Mouse (Mus musculus) forebrain, embryonic 10.5 days (tissue): Measurements from ENCODE around the gene Mcmbp. TPM values are rescaled to one million over a fixed set of nuclear protein-coding genes. Genes with fewer than 3 reads are reported as not detected.
"Not testable (repeated sequence)": the region's sequence is repeated elsewhere in the genome, so short reads cannot be mapped to it uniquely, and the experiment has no call there.

Experiments
- DNase-seq: peaks from one replicate; pipeline ENCODE4 v3.0.0-alpha.2; 2017; ENCODE audit warnings: low spot score; ENCODE audit errors: extremely low spot score
- H3K27ac ChIP-seq: fragments of 300-500 bp; sonication (generic); 2 replicates; pipeline ENCODE4 v1.5.1; 2016; ENCODE audit warnings: mild to moderate bottlenecking
- H3K27me3 ChIP-seq: fragments of 300-500 bp; sonication (generic); 2 replicates; pipeline ENCODE4 v1.6.1; 2016; ENCODE audit warnings: mild to moderate bottlenecking; ENCODE audit not compliant: poor library complexity, severe bottlenecking
- H3K36me3 ChIP-seq: fragments of 300-500 bp; sonication (generic); replicated peaks from 2 replicates; pipeline ENCODE4 v1.6.1; 2016; ENCODE audit warnings: mild to moderate bottlenecking, moderate library complexity
- H3K4me1 ChIP-seq: fragments of 300-500 bp; sonication (generic); 2 replicates; pipeline ENCODE4 v1.6.1; 2016
- H3K4me3 ChIP-seq: fragments of 300-500 bp; sonication (generic); 2 replicates; pipeline ENCODE4 v1.5.1; 2016; ENCODE audit warnings: mild to moderate bottlenecking, moderate library complexity
- H3K9me3 ChIP-seq: fragments of 300-500 bp; sonication (generic); 2 replicates; pipeline ENCODE4 v1.6.1; 2016; ENCODE audit warnings: mild to moderate bottlenecking, moderate library complexity
- WGBS: fragments of 180-500 bp; shearing (Covaris S2); methylation state at CpG from one replicate; pipeline ENCODE4 v1.1.7; 2016; 5-methylcytosine and 5-hydroxymethylcytosine counted together
- polyA plus RNA-seq: library from polyadenylated mRNA; unstranded; fragments of >200 nt; fragmentation: Nextera tagmentation; extraction: Ambion mirVana; gene quantifications from 2 replicates; pipeline ENCODE4 v1.2.1, GENCODE M21; 2016

Gene Mcmbp
- polyA plus RNA-seq, 1 experiment from 2014 or later: 75.3 TPM

- 67% methylated on average over 2 of the region's 2 CpGs for WGBS
- Histone ChIP-seq H3K4me1 (peaks cover 28% of the 10 kb centered on the region), H3K4me3 (peak overlapping the region; percentile 99), H3K36me3 (peaks cover 12% of the 10 kb centered on the region), H3K9me3 (no peaks in the 10 kb centered on the region), H3K27ac (no peak overlapping the region), H3K27me3 (peaks cover 26% of the 10 kb centered on the region)
- DNase-seq: no peak
These were observed 3.6 kb upstream of the Mcmbp start for GRCm38 (mm10) chr7:128743898-128744297.

DNA sequence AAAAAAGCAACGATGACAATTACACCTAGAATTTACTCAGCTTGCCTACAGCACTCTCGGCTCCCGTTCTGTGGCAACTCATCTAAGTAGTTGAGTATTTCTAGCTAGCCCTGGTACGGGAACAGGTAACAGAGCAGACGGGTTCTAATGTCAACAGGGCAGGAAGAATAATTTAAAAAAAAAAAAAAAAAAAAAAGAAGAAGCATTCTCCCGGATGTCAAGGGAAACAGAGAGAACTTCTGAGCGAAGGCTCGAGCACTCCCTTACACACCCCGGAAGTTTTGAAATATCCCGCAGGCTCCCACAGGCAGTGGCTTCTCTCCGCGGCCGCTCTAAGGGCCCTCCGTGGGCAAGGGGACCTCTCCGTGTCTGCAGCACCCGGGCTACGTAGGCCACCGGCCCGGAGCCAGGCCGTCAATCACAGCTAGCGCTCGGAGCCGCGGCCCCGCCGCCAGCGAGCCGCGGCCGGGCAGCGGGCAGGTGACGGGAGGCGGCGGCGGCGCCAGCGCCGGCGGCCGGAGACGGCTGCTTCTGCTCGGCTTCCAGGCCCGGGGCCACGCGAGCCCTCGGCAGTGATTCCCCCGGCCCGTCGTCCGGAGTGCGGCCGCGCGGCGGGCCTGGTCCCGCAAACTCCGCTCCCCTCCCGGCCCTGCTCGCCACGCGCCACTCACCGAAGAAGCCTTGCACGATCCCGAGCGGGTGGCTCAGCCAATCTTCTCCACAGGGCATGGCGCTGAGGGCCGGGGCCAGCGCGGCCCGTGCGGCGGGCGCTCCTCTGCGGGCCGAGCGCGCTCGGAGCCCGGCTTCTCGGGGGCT, 625 bp downstream of the Mcmbp start:
- WGBS: under 1% methylated on average over 80 of the region's 80 CpGs
- peak; percentile 64 for DNase-seq

DNA sequence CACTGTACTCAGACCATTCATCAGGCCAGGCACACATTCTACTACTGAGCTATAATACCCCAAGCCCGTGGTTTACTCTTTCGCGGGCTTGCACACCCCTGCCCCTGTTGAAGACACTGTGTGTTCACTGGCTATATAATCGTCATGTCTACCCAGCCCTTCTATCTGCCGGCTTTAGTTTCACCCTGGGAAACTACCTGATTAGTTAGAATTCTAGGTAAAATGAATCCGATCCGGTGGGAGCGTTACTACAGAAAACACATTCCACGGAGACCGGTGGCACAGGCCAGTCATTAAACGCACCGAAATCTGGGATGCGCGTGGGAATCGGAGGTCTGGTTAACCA, 1.2 kb downstream of the Mcmbp start:
- peak overlapping the region; percentile 98 for H3K27ac ChIP-seq
- WGBS: 2% methylated on average over 15 of the region's 15 CpGs

More for the DNA sequence above, 625 bp downstream of the Mcmbp start:
- Histone ChIP-seq H3K9me3 (peaks cover 4% of the 10 kb centered on the region; the same call in 1 of the 2 replicates), H3K36me3 (peaks cover 35% of the 10 kb centered on the region), H3K27me3 (peaks cover 26% of the 10 kb centered on the region), H3K27ac (peak overlapping the region; percentile 98), H3K4me1 (peaks cover 25% of the 10 kb centered on the region), H3K4me3 (peak overlapping the region; percentile 97)

GRCm38 (mm10) chr7:128738041-128738440, 2.3 kb downstream of the Mcmbp start:
- no peak overlapping the region for H3K27ac ChIP-seq
- DNase-seq: no peak
- WGBS: 89% methylated on average over 5 of the region's 5 CpGs
- H3K36me3 ChIP-seq: peaks cover 46% of the 10 kb centered on the region
- H3K4me3 ChIP-seq: peak overlapping the region; percentile 97
- H3K4me1 ChIP-seq: peaks cover 20% of the 10 kb centered on the region
- peaks cover 17% of the 10 kb centered on the region for H3K27me3 ChIP-seq
- peaks cover 7% of the 10 kb centered on the region; the same call in 1 of the 2 replicates for H3K9me3 ChIP-seq

More for the DNA sequence above, 1.2 kb downstream of the Mcmbp start:
- DNase-seq: no peak
- Histone ChIP-seq H3K4me1 (peaks cover 22% of the 10 kb centered on the region), H3K27me3 (peaks cover 26% of the 10 kb centered on the region), H3K4me3 (peak overlapping the region; percentile 97), H3K9me3 (peaks cover 7% of the 10 kb centered on the region; the same call in 1 of the 2 replicates), H3K36me3 (peaks cover 41% of the 10 kb centered on the region)

DNA sequence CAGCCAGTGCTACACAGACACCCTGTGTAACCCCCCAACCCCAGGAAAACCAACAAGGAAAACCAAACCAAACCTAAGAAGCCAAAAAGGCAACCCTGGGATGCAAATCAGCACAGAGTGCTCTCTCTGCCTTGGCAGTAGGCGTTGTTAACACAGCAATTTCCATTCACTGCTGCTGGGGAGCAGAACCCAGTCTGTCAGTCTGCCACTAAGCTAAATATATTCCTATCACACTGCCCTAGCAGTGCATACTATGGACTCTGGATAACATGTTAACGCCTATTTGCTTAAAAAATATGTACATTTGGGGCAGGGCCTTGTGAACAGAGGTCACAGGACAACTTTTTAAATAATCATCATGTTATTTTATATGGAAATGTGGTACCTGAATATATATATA, 8.7 kb downstream of the Mcmbp start:
- WGBS: 95% methylated on average over 2 of the region's 2 CpGs
- no peak for DNase-seq
- peaks cover 13% of the 10 kb centered on the region for H3K4me1 ChIP-seq

GRCm38 (mm10) chr7:128728738-128729137, 11.6 kb downstream of the Mcmbp start:
- no peak for DNase-seq
- Histone ChIP-seq H3K9me3 (no peaks in the 10 kb centered on the region), H3K4me1 (peaks cover 24% of the 10 kb centered on the region), H3K4me3 (no peak overlapping the region), H3K27ac (no peak overlapping the region), H3K36me3 (peaks cover 24% of the 10 kb centered on the region), H3K27me3 (no peaks in the 10 kb centered on the region)
- 95% methylated on average over 10 of the region's 10 CpGs for WGBS

More for the DNA sequence above, 8.7 kb downstream of the Mcmbp start:
- Histone ChIP-seq H3K9me3 (peaks cover 7% of the 10 kb centered on the region; the same call in 1 of the 2 replicates), H3K27ac (no peak overlapping the region), H3K36me3 (peaks cover 36% of the 10 kb centered on the region), H3K4me3 (no peak overlapping the region), H3K27me3 (no peaks in the 10 kb centered on the region)

- Histone ChIP-seq H3K9me3 (no peaks in the 10 kb centered on the region), H3K36me3 (peaks cover 31% of the 10 kb centered on the region), H3K4me3 (no peak overlapping the region), H3K27me3 (no peaks in the 10 kb centered on the region), H3K27ac (no peak overlapping the region), H3K4me1 (peaks cover 24% of the 10 kb centered on the region)
- 38% methylated on average over 5 of the region's 5 CpGs for WGBS
- no peak for DNase-seq
These were observed 12.6 kb downstream of the Mcmbp start for GRCm38 (mm10) chr7:128727701-128728100.

DNA sequence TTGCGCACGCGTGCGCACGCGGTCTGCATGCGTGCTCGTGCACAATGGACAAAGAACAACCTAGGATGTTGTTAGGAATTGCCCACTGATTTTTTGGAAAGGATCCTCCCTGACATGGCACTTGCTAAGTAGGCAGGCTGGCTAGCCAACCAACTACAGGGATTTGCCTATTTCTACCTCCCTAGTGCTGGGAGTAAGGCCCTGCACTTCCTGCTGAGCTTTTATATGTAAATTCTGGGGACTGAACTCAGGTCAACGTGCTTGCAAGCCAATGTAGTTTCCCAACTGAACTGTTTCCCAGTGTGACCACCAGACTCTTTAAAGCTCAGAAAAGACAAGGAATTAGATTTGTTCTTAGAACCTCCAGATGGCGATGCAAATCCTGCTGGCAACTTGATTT, 13.3 kb downstream of the Mcmbp start:
- DNase-seq: no peak
- 47% methylated on average over 10 of the region's 10 CpGs for WGBS
- H3K27me3 ChIP-seq: no peaks in the 10 kb centered on the region

DNA sequence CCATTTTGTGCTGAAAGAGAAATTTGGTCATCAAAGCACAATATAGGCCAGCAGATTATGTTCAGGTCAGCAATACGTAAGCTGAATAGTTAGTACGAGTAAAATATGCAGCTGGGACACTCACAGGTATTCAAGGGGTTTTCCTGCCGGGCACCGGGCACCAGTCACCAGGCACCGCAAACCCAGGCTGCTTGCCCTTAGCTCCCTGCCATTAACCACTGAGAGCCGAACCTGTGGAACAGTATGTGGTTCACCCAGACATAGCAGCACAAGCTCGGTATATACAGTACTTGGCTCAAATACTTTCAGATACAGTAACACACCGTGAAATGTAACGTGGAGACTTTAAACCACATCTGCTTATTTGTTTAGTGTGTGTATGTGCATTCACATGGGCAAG, 15.1 kb downstream of the Mcmbp start:
- no peak for DNase-seq
- H3K27ac ChIP-seq: no peak overlapping the region
- 90% methylated on average over 9 of the region's 9 CpGs for WGBS
- H3K27me3 ChIP-seq: no peaks in the 10 kb centered on the region
- H3K4me1 ChIP-seq: peaks cover 24% of the 10 kb centered on the region
- peaks cover 56% of the 10 kb centered on the region for H3K36me3 ChIP-seq
- H3K4me3 ChIP-seq: no peak overlapping the region
- no peaks in the 10 kb centered on the region for H3K9me3 ChIP-seq

More for the DNA sequence above, 13.3 kb downstream of the Mcmbp start:
- H3K27ac ChIP-seq: no peak overlapping the region
- peaks cover 38% of the 10 kb centered on the region for H3K36me3 ChIP-seq
- peaks cover 24% of the 10 kb centered on the region for H3K4me1 ChIP-seq
- H3K4me3 ChIP-seq: no peak overlapping the region; the same call in 1 of the 2 replicates
- no peaks in the 10 kb centered on the region for H3K9me3 ChIP-seq

- peaks cover 61% of the 10 kb centered on the region for H3K36me3 ChIP-seq
- no peak overlapping the region for H3K4me3 ChIP-seq
- no peaks in the 10 kb centered on the region for H3K27me3 ChIP-seq
- H3K4me1 ChIP-seq: peaks cover 24% of the 10 kb centered on the region
- peak; percentile 30 for DNase-seq
- H3K9me3 ChIP-seq: no peaks in the 10 kb centered on the region
- no peak overlapping the region for H3K27ac ChIP-seq
- 60% methylated on average over 4 of the region's 4 CpGs for WGBS
These were observed 15.5 kb downstream of the Mcmbp start for GRCm38 (mm10) chr7:128724761-128725160.

DNA sequence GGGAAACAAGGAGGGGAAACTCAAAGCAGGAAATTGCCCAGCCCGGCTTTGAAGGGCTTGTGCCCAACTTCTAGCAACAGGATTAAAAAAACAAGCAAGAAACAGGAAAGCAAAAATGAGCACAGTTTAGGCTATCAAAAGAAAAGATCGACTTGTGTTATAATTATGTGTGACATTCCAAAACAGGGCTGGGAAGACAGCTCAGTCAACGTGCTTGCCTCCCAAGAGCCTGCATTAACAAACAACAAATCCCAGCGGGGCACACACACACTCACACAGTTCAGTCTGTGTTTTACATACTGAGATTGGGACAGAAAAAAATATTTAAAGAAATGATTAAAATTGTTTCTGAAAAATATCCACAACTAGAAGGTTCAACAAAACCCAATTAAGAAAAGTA, 22.3 kb downstream of the Mcmbp start:
- 88% methylated on average over 4 of the region's 4 CpGs for WGBS
- no peak overlapping the region for H3K27ac ChIP-seq
- no peak for DNase-seq
- H3K9me3 ChIP-seq: no peaks in the 10 kb centered on the region
- no peak overlapping the region for H3K4me3 ChIP-seq
- H3K36me3 ChIP-seq: peaks cover 100% of the 10 kb centered on the region
- no peaks in the 10 kb centered on the region for H3K27me3 ChIP-seq
- no peaks in the 10 kb centered on the region for H3K4me1 ChIP-seq

DNA sequence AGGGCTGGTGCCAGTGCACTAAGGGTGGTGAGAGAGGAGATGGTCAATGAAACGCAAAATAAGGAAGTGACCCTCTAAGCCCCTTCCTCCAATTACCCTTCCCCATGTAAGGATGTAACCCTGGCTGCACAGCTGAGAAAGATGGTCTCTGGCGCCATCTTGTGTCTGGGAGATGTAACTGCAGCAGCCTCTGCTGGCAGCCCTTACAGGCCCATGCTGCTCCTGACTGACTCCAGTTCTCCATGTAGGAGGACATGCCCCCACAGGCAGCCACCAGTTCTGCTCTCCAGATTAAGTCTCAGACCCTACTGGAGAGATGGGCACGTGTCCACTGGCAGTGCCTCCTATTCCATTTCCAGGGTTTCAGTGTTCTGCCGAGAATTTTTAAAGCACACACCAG, 34.6 kb downstream of the Mcmbp start:
- no peak overlapping the region for H3K27ac ChIP-seq
- H3K36me3 ChIP-seq: peaks cover 100% of the 10 kb centered on the region
- H3K9me3 ChIP-seq: no peaks in the 10 kb centered on the region
- DNase-seq: peak; percentile 71
- no peaks in the 10 kb centered on the region for H3K27me3 ChIP-seq
- WGBS: 27% methylated on average over 4 of the region's 4 CpGs
- no peaks in the 10 kb centered on the region for H3K4me1 ChIP-seq
- H3K4me3 ChIP-seq: no peak overlapping the region

GRCm38 (mm10) chr7:128699959-128700358, 40.3 kb downstream of the Mcmbp start:
- not testable (repeated sequence) for H3K27me3 ChIP-seq, H3K27ac ChIP-seq, H3K4me1 ChIP-seq, H3K4me3 ChIP-seq, H3K9me3 ChIP-seq, DNase-seq
- H3K36me3 ChIP-seq: peaks cover 97% of the 10 kb centered on the region
- 94% methylated on average over 6 of the region's 6 CpGs for WGBS
